Mouse (Mus musculus) heart, embryonic 13.5 days (tissue): ENCODE results near the gene Gm17535. TPM values are rescaled to one million over a fixed set of nuclear protein-coding genes. Genes with fewer than 3 reads are reported as not detected.
"Not testable (repeated sequence)": the region's sequence is repeated elsewhere in the genome, so short reads cannot be mapped to it uniquely, and the experiment has no call there.

Source experiments
- ATAC-seq: fragments of 200-750 bp; cut with Nextera tagmentation; 2 replicates; pipeline ENCODE4 v1.8.0; 2017; ENCODE audit warnings: moderate TSS enrichment; ENCODE audit not compliant: insufficient number of reproducible peaks, low FRiP score, low TSS enrichment; ENCODE audit errors: extremely low read depth
- H3K27ac ChIP-seq: fragments of 300-500 bp; sonication (generic); replicated peaks from 2 replicates; pipeline ENCODE4 v1.5.1; 2015; ENCODE audit warnings: moderate library complexity, mild to moderate bottlenecking, inconsistent platforms
- H3K27me3 ChIP-seq: fragments of 300-500 bp; sonication (generic); replicated peaks from 2 replicates; pipeline ENCODE4 v1.6.1; 2015; ENCODE audit warnings: mild to moderate bottlenecking, inconsistent platforms
- H3K36me3 ChIP-seq: fragments of 300-500 bp; sonication (generic); 2 replicates; pipeline ENCODE4 v1.6.1; 2015; ENCODE audit warnings: mild to moderate bottlenecking, inconsistent platforms
- H3K4me1 ChIP-seq: fragments of 300-500 bp; sonication (generic); 2 replicates; pipeline ENCODE4 v1.6.1; 2015; ENCODE audit warnings: inconsistent platforms
- H3K4me2 ChIP-seq: fragments of 300-500 bp; sonication (generic); 2 replicates; pipeline ENCODE4 v1.6.1; 2015; ENCODE audit warnings: inconsistent platforms, mild to moderate bottlenecking, moderate library complexity
- H3K4me3 ChIP-seq: fragments of 300-500 bp; sonication (generic); 2 replicates; pipeline ENCODE4 v1.5.1; 2015; ENCODE audit warnings: moderate library complexity, mild to moderate bottlenecking, inconsistent platforms
- H3K9ac ChIP-seq: fragments of 300-500 bp; sonication (generic); 2 replicates; pipeline ENCODE4 v1.6.1; 2015; ENCODE audit warnings: inconsistent platforms, mild to moderate bottlenecking, moderate library complexity
- H3K9me3 ChIP-seq: fragments of 300-500 bp; sonication (generic); 2 replicates; pipeline ENCODE4 v1.6.1; 2016; ENCODE audit warnings: inconsistent platforms
- WGBS: fragments of 180-500 bp; shearing (Covaris S2); methylation state at CpG from one replicate; pipeline ENCODE4 v1.1.7; 2015; ENCODE audit warnings: mixed read lengths; 5-methylcytosine and 5-hydroxymethylcytosine counted together
- polyA plus RNA-seq: library from polyadenylated mRNA; unstranded; fragments of >200 nt; fragmentation: Nextera tagmentation; extraction: Ambion mirVana; gene quantifications from 2 replicates; pipeline ENCODE4 v1.2.1, GENCODE M21; 2015

Gm17535 gene
- not detected in 2 replicates for polyA plus RNA-seq

DNA sequence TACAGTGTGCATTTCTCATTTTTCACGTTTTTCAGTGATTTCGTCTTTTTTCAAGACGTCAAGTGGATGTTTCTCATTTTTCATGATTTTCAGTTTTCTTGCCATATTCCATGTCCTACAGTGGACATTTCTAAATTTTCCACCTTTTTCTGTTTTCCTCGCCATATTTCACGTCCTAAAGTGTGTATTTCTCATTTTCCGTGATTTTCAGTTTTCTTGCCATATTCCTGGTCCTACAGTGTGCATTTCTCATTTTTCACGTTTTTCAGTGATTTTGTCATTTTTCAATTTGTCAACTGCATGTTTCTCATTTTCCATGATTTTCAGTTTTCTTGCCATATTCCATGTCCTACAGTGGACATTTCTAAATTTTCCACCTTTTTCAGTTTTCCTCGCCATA, at the start of gene Gm17535:
TSS of gene Gm17535 (plus strand) at position 301 of the 400 bp plus-strand sequence.
- ATAC-seq, H3K9ac ChIP-seq, H3K9me3 ChIP-seq, H3K4me1 ChIP-seq, H3K27me3 ChIP-seq, H3K36me3 ChIP-seq, H3K4me3 ChIP-seq, H3K27ac ChIP-seq, H3K4me2 ChIP-seq: not testable (repeated sequence)
- 68% methylated on average over 2 of the region's 8 CpGs for WGBS

DNA sequence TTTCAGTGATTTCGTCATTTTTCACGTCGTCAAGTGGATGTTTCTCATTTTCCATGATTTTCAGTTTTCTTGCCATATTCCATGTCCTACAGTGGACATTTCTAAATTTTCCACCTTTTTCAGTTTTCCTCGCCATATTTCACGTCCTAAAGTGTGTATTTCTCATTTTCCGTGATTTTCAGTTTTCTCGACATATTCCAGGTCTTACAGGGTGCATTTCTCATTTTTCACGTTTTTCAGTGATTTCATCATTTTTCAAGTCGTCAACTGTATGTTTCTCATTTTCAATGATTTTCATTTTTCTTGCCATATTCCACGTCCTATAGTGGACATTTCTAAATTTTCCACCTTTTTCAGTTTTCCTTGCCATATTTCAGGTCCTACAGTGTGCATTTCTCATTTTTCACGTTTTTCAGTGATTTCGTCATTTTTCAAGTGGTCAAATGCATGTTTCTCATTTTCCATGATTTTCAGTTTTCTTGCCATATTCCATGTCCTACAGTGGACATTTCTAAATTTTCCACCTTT, 33.9 kb upstream of the Gm17535 start, which contains the start of gene Gm10722:
TSS of gene Gm10722 (plus strand) at position 478 of the 528 bp plus-strand sequence.
- not testable (repeated sequence) for H3K9ac ChIP-seq, ATAC-seq, H3K36me3 ChIP-seq, H3K4me2 ChIP-seq, H3K4me1 ChIP-seq, H3K9me3 ChIP-seq, H3K27ac ChIP-seq, H3K4me3 ChIP-seq, H3K27me3 ChIP-seq
- WGBS: 69% methylated on average over 12 of the region's 12 CpGs

DNA sequence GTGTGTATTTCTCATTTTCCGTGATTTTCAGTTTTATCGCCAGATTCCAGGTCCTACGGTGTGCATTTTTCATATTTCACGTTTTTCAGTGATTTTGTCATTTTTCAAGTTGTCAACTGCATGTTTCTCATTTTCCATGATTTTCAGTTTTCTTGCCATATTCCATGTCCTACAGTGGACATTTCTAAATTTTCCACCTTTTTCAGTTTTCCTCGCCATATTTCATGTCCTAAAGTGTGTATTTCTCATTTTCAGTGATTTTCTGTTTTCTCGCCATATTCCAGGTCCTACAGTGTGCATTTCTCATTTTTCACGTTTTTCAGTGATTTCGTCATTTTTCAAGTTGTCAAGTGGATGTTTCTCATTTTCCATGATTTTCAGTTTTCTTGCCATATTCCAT, 33.4 kb upstream of the Gm17535 start:
- not testable (repeated sequence) for H3K4me1 ChIP-seq, H3K27ac ChIP-seq, H3K9me3 ChIP-seq, H3K4me2 ChIP-seq, H3K4me3 ChIP-seq, ATAC-seq, H3K36me3 ChIP-seq, H3K9ac ChIP-seq, H3K27me3 ChIP-seq
- WGBS: 59% methylated on average over 8 of the region's 8 CpGs

DNA sequence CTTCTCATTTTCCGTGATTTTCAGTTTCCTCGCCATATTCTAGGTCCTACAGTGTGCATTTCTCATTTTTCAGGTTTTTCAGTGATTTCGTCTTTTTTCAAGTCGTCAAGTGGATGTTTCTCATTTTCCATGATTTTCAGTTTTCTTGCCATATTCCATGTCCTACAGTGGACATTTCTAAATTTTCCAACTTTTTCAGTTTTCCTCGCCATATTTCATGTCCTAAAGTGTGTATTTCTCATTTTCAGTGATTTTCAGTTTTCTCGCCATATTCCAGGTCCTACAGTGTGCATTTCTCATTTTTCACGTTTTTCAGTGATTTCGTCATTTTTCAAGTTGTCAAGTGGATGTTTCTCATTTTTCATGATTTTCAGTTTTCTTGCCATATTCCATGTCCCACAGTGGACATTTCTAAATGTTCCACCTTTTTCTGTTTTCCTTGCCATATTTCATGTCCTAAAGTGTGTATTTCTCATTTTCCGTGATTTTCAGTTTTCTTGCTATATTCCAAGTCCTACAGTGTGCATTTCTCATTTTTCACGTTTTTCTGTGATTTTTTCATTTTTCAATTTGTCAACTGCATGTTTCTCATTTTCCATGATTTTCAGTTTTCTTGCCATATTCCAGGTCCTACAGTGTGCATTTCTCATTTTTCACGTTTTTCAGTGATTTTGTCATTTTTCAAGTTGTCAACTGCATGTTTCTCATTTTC, 32.3 kb upstream of the Gm17535 start:
- ATAC-seq: peak; percentile 77
- not testable (repeated sequence) for H3K4me3 ChIP-seq, H3K9me3 ChIP-seq, H3K4me1 ChIP-seq, H3K27ac ChIP-seq, H3K36me3 ChIP-seq, H3K4me2 ChIP-seq, H3K27me3 ChIP-seq, H3K9ac ChIP-seq
- 64% methylated on average over 9 of the region's 11 CpGs for WGBS

DNA sequence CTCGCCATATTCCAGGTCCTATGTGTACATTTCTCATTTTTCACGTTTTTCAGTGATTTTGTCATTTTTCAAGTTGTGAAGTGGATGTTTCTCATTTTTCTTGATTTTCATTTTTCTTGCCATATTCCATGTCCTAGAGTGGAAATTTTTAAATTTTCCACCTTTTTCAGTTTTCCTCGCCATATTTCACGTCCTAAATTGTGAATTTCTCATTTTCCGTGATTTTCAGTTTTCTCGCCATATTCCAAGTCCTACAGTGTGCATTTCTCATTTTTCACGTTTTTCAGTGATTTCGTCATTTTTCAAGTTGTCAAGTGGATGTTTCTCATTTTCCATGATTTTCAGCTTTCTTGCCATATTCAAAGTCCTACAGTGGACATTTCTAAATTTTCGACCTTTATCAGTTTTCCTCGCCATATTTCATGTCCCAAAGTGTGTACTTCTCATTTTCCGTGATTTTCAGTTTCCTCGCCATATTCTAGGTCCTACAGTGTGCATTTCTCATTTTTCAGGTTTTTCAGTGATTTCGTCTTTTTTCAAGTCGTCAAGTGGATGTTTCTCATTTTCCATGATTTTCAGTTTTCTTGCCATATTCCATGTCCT, 31.5 kb upstream of the Gm17535 start, which contains the start of gene Gm11168:
TSS of gene Gm11168 (plus strand) at position 553 of the 603 bp plus-strand sequence.
- 68% methylated on average over 6 of the region's 14 CpGs for WGBS
- H3K9me3 ChIP-seq: peaks cover 12% of the 10 kb centered on the region
- not testable (repeated sequence) for H3K4me2 ChIP-seq, H3K4me3 ChIP-seq, H3K9ac ChIP-seq, H3K4me1 ChIP-seq, ATAC-seq, H3K27ac ChIP-seq, H3K27me3 ChIP-seq, H3K36me3 ChIP-seq

DNA sequence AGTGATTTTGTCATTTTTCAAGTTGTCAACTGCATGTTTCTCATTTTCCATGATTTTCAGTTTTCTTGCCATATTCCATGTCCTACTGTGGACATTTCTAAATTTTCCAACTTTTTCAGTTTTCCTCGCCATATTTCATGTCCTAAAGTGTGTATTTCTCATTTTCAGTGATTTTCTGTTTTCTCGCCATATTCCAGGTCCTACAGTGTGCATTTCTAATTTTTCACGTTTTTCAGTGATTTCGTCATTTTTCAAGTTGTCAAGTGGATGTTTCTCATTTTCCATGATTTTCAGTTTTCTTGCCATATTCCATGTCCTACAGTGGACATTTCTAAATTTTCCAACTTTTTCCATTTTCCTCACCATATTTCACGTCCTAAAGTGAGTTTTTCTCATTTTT, 28.2 kb upstream of the Gm17535 start:
- H3K36me3 ChIP-seq, H3K4me2 ChIP-seq, H3K27me3 ChIP-seq, H3K4me3 ChIP-seq, H3K4me1 ChIP-seq, ATAC-seq, H3K27ac ChIP-seq, H3K9ac ChIP-seq: not testable (repeated sequence)
- 76% methylated on average over 1 of the region's 5 CpGs for WGBS
- H3K9me3 ChIP-seq: peaks cover 15% of the 10 kb centered on the region

DNA sequence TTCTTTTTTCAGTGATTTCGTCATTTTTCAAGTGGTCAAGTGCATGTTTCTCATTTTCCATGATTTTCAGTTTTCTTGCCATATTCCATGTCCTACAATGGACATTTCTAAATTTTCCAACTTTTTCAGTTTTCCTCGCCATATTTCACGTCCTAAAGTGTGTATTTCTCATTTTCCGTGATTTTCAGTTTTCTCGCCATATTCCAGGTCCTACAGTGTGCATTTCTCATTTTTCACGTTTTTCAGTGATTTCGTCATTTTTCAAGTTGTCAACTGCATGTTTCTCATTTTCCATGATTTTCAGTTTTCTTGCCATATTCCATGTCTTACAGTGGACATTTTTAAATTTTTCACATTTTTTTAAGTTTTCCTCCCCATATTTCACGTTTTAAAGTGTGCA, 27.8 kb upstream of the Gm17535 start:
- H3K36me3 ChIP-seq, H3K27ac ChIP-seq, H3K4me2 ChIP-seq, H3K9ac ChIP-seq, H3K4me1 ChIP-seq, H3K4me3 ChIP-seq, H3K27me3 ChIP-seq: not testable (repeated sequence)
- peaks cover 15% of the 10 kb centered on the region for H3K9me3 ChIP-seq
- WGBS: 68% methylated on average over 8 of the region's 8 CpGs
- peak; percentile 62 for ATAC-seq

DNA sequence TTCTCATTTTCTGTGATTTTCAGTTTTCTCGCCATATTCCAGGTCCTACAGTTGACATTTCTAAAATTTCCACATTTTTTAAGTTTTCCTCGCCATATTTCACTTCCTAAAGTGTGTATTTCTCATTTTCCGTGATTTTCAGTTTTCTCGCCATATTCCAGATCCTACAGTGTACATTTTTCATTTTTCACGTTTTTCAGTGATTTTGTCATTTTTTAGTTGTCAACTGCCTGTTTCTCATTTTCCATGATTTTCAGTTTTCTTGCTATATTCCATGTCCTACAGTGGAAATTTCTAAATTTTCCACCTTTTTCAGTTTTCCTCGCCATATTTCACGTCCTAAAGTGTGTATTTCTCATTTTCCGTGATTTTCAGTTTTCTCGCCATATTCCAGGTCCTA, 27.1 kb upstream of the Gm17535 start:
- H3K4me1 ChIP-seq, H3K4me3 ChIP-seq, H3K9ac ChIP-seq, H3K27me3 ChIP-seq, ATAC-seq, H3K4me2 ChIP-seq, H3K27ac ChIP-seq, H3K36me3 ChIP-seq: not testable (repeated sequence)
- peaks cover 11% of the 10 kb centered on the region for H3K9me3 ChIP-seq
- WGBS: 59% methylated on average over 8 of the region's 9 CpGs

DNA sequence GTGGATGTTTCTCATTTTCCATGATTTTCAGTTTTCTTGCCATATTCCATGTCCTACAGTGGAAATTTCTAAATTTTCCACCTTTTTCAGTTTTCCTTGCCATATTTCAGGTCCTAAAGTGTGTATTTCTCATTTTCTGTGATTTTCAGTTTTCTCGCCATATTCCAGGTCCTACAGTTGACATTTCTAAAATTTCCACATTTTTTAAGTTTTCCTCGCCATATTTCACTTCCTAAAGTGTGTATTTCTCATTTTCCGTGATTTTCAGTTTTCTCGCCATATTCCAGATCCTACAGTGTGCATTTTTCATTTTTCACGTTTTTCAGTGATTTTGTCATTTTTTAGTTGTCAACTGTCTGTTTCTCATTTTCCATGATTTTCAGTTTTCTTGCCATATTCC, 25.1 kb upstream of the Gm17535 start:
- not testable (repeated sequence) for H3K4me3 ChIP-seq, H3K36me3 ChIP-seq, H3K27me3 ChIP-seq, H3K9me3 ChIP-seq, H3K4me2 ChIP-seq, H3K27ac ChIP-seq, H3K9ac ChIP-seq, H3K4me1 ChIP-seq
- 0 out of 2 replicates have a peak, but pooled peaks have one; percentile 39 for ATAC-seq
- WGBS: no CpG with 5 or more reads among the region's 5 CpGs

DNA sequence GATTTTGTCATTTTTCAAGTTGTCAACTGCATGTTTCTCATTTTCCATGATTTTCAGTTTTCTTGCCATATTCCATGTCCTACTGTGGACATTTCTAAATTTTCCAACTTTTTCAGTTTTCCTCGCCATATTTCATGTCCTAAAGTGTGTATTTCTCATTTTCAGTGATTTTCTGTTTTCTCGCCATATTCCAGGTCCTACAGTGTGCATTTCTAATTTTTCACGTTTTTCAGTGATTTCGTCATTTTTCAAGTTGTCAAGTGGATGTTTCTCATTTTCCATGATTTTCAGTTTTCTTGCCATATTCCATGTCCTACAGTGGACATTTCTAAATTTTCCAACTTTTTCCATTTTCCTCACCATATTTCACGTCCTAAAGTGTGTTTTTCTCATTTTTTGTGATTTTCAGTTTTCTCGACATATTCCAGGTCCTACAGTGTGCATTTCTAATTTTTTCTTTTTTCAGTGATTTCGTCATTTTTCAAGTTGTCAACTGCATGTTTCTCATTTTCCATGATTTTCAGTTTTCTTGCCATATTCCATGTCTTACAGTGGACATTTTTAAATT, 22.3 kb upstream of the Gm17535 start:
- H3K4me3 ChIP-seq, H3K36me3 ChIP-seq, H3K27me3 ChIP-seq, ATAC-seq, H3K9me3 ChIP-seq, H3K4me1 ChIP-seq, H3K4me2 ChIP-seq, H3K9ac ChIP-seq, H3K27ac ChIP-seq: not testable (repeated sequence)
- WGBS: 81% methylated on average over 3 of the region's 7 CpGs

DNA sequence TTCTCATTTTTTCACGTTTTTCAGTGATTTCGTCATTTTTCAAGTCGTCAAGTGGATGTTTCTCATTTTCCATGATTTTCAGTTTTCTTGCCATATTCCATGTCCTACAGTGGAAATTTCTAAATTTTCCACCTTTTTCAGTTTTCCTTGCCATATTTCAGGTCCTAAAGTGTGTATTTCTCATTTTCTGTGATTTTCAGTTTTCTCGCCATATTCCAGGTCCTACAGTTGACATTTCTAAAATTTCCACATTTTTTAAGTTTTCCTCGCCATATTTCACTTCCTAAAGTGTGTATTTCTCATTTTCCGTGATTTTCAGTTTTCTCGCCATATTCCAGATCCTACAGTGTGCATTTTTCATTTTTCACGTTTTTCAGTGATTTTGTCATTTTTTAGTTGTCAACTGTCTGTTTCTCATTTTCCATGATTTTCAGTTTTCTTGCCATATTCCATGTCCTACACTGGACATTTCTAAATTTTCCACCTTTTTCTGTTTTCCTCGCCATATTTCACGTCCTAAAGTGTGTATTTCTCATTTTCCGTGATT, 21.6 kb upstream of the Gm17535 start, which contains the start of gene Gm10721:
TSS of gene Gm10721 (plus strand) at position 408 of the 547 bp plus-strand sequence.
- H3K9me3 ChIP-seq, H3K9ac ChIP-seq, H3K27ac ChIP-seq, H3K4me3 ChIP-seq, H3K27me3 ChIP-seq, H3K36me3 ChIP-seq, H3K4me1 ChIP-seq, H3K4me2 ChIP-seq: not testable (repeated sequence)
- peak; percentile 35; the same call in 1 of the 2 replicates for ATAC-seq
- no CpG with 5 or more reads among the region's 11 CpGs for WGBS
